In genomic region chr3:104359225-104360135, GRCm38 (mm10) we compare ENCODE assay signal across 9 mouse cellular contexts.
A peak's percentile ranks its signal among the peaks of the same experiment; 100 is the strongest.
DNase-seq lines count a peak whose midpoint lies in the region; ATAC-seq and TF ChIP-seq lines count a peak whose summit lies in the region.
"Had no signal": no experiment of that assay in that cellular context is flagged by ENCODE, and none has a peak within 500 bp of the region (broad histone marks: within the 10 kb centered on the region; RNA-seq: fewer than 3 reads in every experiment).

No protein-coding gene starts in this region.

- H3K36me3 ChIP-seq in heart, embryonic 16.5 days (ENCODE audit: control insufficient read depth, insufficient read depth), result no peaks in the 10 kb centered on the region

- H3K4me1 ChIP-seq in heart, embryonic 16.5 days (ENCODE audit: control insufficient read depth, insufficient read depth, low read length), result peaks cover 15% of the 10 kb centered on the region
- 0 out of 2 replicates have a peak, but pooled peaks cover 7% of the 10 kb centered on the region for H3K4me1 ChIP-seq in embryonic fibroblast, embryonic 13.5 days (ENCODE audit: control insufficient read depth, insufficient read depth, low read length)

- no peak for TF ChIP-seq POLR2A in embryonic fibroblast, embryonic 13.5 days (IDR thresholded peaks at IDR 0.05; ENCODE audit: low read depth, low read length)

- no peak overlapping the region for H3K4me3 ChIP-seq in heart, embryonic 16.5 days (ENCODE audit: low read length)
- H3K4me3 ChIP-seq in embryonic fibroblast, embryonic 13.5 days (ENCODE audit: insufficient read depth, low read length), result no peak overlapping the region

- peak overlapping the region; percentile 51; the same call in 1 of the 2 replicates for H3K27ac ChIP-seq in heart, embryonic 16.5 days (ENCODE audit: low read length)
- H3K27ac ChIP-seq in embryonic fibroblast, embryonic 13.5 days (ENCODE audit: insufficient read depth, low read length), result peak overlapping the region; percentile 62

- no peak for ATAC-seq in heart, embryonic 16.5 days (replicated peaks; ENCODE audit: extremely low read depth, insufficient read depth, low FRiP score)
- no peak for ATAC-seq in frontal cortex, adult (ENCODE audit: low TSS enrichment)

- WGBS in heart, embryonic 16.5 days, result 43% methylated on average over 8 of the region's 8 CpGs

- no peaks in the 10 kb centered on the region for H3K9me3 ChIP-seq in heart, embryonic 16.5 days (replicated peaks; ENCODE audit: control insufficient read depth, low read length)

- H3K27me3 ChIP-seq in heart, embryonic 16.5 days (ENCODE audit: control insufficient read depth, insufficient read depth, low read length), result no peaks in the 10 kb centered on the region

- intact Hi-C loops in heart, postnatal 14 days (cut with DNase I), result no loop called here

- TF ChIP-seq CTCF in embryonic fibroblast, embryonic 13.5 days (IDR thresholded peaks at IDR 0.05; ENCODE audit: borderline replicate concordance, insufficient read depth, low read length), result no peak

- no peak overlapping the region for H3K4me2 ChIP-seq in heart, embryonic 16.5 days (ENCODE audit: low read depth, low read length)

- no peak for DNase-seq in heart, postnatal 14 days
- DNase-seq in kidney, postnatal 14 days, result peak; percentile 41
- DNase-seq in lung, postnatal 36 days, result peak; percentile 58
- no peak for DNase-seq in natural killer cell, adult 2 months (ENCODE audit: low spot score in 2 of 2)
- no peak for DNase-seq in ovary, adult 18-20 months (ENCODE audit: low spot score)
- DNase-seq: cerebellum, adult 9-10 months had no signal

- no peak overlapping the region for H3K9ac ChIP-seq in heart, embryonic 16.5 days (ENCODE audit: low read length)

Comparison
In these comparisons a context has a peak if more than half of its experiments do, and no peak if none do; other contexts are left out.
1. DNase-seq: peak in kidney, postnatal 14 days (single experiment) and lung, postnatal 36 days (single experiment); none in heart, postnatal 14 days (0 of 2), natural killer cell, adult 2 months (0 of 2) and ovary, adult 18-20 months (single experiment).